Mouse (Mus musculus): ENCODE results near the gene Tacc2. TPM values are rescaled to one million over a fixed set of nuclear protein-coding genes. Genes with fewer than 3 reads are reported as not detected.

The Tacc2 gene
- polyA plus RNA-seq, 1 experiment from 2014 or later = 23.9 TPM

DNA sequence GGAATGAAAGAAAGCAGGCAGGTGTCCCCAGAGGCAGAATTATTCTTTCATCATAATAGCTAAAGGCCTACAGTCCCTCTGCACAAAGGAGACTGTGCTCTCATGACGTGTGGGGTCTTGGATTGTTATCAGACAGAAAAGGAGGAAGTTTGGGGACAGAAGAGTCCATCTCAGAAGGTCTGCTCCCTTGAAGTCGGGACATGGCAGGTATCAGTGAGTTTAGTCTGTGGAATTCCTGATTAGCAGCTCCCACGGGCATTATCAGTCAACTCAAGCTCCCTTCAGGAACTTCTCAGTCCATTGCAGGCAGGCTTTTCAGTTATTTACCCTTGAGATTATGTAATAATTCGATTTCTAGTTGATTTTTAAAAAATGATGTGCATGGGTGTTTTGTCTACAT, 13.4 kb upstream of the Tacc2 start:
- 61% methylated on average over 4 of the region's 4 CpGs for WGBS
- Histone ChIP-seq H3K27me3 (ENCODE audit: control insufficient read depth, insufficient read depth, low read length) (no peaks in the 10 kb centered on the region), H3K27ac (ENCODE audit: low read length) (no peak overlapping the region), H3K4me3 (replicated peaks; ENCODE audit: low read length) (no peak overlapping the region), H3K36me3 (ENCODE audit: control insufficient read depth, insufficient read depth, low read length) (no peaks in the 10 kb centered on the region), H3K4me1 (ENCODE audit: control insufficient read depth, insufficient read depth, low read length) (peaks cover 2% of the 10 kb centered on the region; the same call in 1 of the 2 replicates), H3K4me2 (ENCODE audit: low read depth, low read length) (no peak overlapping the region), H3K9me3 (replicated peaks; ENCODE audit: control insufficient read depth, low read length) (no peaks in the 10 kb centered on the region), H3K9ac (ENCODE audit: low read length) (no peak overlapping the region)
- ATAC-seq (ENCODE audit: insufficient read depth, low FRiP score) = no peak

DNA sequence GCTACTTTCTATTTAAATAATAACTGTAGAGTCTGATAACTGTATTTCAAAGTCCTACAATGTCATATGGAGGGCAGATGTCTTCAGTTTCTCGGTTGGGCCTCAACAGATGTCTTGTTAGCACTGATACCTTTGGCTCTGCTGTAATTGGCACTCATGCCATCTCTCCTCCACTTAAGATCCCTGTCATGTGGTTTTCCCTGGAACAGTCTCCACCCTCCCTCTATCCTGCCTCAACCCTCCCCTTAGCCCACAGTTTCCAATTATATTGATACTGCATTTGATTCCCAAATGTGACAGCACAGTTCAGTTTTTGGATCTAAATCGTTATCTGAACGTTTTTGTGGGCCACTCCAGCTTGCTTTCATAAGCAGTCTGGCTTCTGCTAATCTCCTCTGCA, 12.6 kb upstream of the Tacc2 start:
- Histone ChIP-seq H3K27me3 (ENCODE audit: control insufficient read depth, insufficient read depth, low read length) (no peaks in the 10 kb centered on the region), H3K4me3 (replicated peaks; ENCODE audit: low read length) (no peak overlapping the region), H3K4me2 (ENCODE audit: low read depth, low read length) (no peak overlapping the region), H3K4me1 (ENCODE audit: control insufficient read depth, insufficient read depth, low read length) (peaks cover 5% of the 10 kb centered on the region; the same call in 1 of the 2 replicates), H3K27ac (ENCODE audit: low read length) (no peak overlapping the region), H3K36me3 (ENCODE audit: control insufficient read depth, insufficient read depth, low read length) (no peaks in the 10 kb centered on the region), H3K9me3 (replicated peaks; ENCODE audit: control insufficient read depth, low read length) (no peaks in the 10 kb centered on the region), H3K9ac (ENCODE audit: low read length) (no peak overlapping the region)
- no peak for ATAC-seq (ENCODE audit: insufficient read depth, low FRiP score)
- 78% methylated on average over 3 of the region's 3 CpGs for WGBS

- peak overlapping the region; percentile 47 for H3K27ac ChIP-seq (ENCODE audit: low read length)
- no peak for ATAC-seq (ENCODE audit: insufficient read depth, low FRiP score)
- WGBS = 36% methylated on average over 9 of the region's 9 CpGs
- peaks cover 5% of the 10 kb centered on the region; the same call in 1 of the 2 replicates for H3K4me1 ChIP-seq (ENCODE audit: control insufficient read depth, insufficient read depth, low read length)
- H3K9me3 ChIP-seq (replicated peaks; ENCODE audit: control insufficient read depth, low read length) = no peaks in the 10 kb centered on the region
- H3K4me3 ChIP-seq (replicated peaks; ENCODE audit: low read length) = no peak overlapping the region
- no peak overlapping the region for H3K9ac ChIP-seq (ENCODE audit: low read length)
- H3K36me3 ChIP-seq (ENCODE audit: control insufficient read depth, insufficient read depth, low read length) = no peaks in the 10 kb centered on the region
- H3K27me3 ChIP-seq (ENCODE audit: control insufficient read depth, insufficient read depth, low read length) = no peaks in the 10 kb centered on the region
- H3K4me2 ChIP-seq (ENCODE audit: low read depth, low read length) = no peak overlapping the region
These were observed 8.3 kb upstream of the Tacc2 start for GRCm38 (mm10) chr7:130568783-130569436.

DNA sequence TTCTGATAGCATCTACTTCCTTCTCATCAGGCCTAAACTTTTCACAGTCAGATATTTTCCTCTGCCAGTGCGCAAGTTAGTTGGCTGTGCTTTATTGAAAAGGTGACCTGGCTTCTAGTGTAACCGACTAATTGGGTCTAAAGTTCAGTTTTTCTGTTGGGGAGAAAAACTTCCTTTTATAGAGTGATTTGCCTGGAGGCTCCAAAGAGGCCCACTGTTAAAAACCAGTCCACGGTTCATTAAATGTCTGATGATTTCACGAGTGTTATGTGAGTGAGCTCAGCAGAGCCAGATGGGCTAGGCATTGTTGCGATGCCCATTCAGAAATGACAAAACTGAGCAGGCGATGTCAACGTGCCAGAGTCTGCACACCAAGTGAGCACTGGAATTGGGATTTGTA, 6.8 kb upstream of the Tacc2 start:
- Histone ChIP-seq H3K9ac (ENCODE audit: low read length) (no peak overlapping the region), H3K9me3 (replicated peaks; ENCODE audit: control insufficient read depth, low read length) (no peaks in the 10 kb centered on the region), H3K27ac (ENCODE audit: low read length) (no peak overlapping the region), H3K4me3 (replicated peaks; ENCODE audit: low read length) (no peak overlapping the region), H3K36me3 (ENCODE audit: control insufficient read depth, insufficient read depth, low read length) (no peaks in the 10 kb centered on the region), H3K27me3 (ENCODE audit: control insufficient read depth, insufficient read depth, low read length) (no peaks in the 10 kb centered on the region), H3K4me1 (ENCODE audit: control insufficient read depth, insufficient read depth, low read length) (peaks cover 5% of the 10 kb centered on the region; the same call in 1 of the 2 replicates), H3K4me2 (ENCODE audit: low read depth, low read length) (no peak overlapping the region)
- 77% methylated on average over 7 of the region's 7 CpGs for WGBS
- no peak for ATAC-seq (ENCODE audit: insufficient read depth, low FRiP score)

- WGBS = 79% methylated on average over 8 of the region's 11 CpGs
- Histone ChIP-seq H3K36me3 (ENCODE audit: control insufficient read depth, insufficient read depth, low read length) (no peaks in the 10 kb centered on the region), H3K9me3 (replicated peaks; ENCODE audit: control insufficient read depth, low read length) (no peaks in the 10 kb centered on the region), H3K27ac (ENCODE audit: low read length) (no peak within 1 kb of the TSS; the same call in 1 of the 2 replicates), H3K4me2 (ENCODE audit: low read depth, low read length) (no peak within 1 kb of the TSS), H3K4me1 (ENCODE audit: control insufficient read depth, insufficient read depth, low read length) (peaks cover 13% of the 10 kb centered on the region; the same call in 1 of the 2 replicates), H3K9ac (ENCODE audit: low read length) (no peak within 1 kb of the TSS), H3K4me3 (replicated peaks; ENCODE audit: low read length) (no peak within 1 kb of the TSS), H3K27me3 (ENCODE audit: control insufficient read depth, insufficient read depth, low read length) (no peaks in the 10 kb centered on the region)
- no peak for ATAC-seq (ENCODE audit: insufficient read depth, low FRiP score)
These were observed 4.4 kb upstream of the Tacc2 start, which contains the start of gene Nsmce4a for GRCm38 (mm10) chr7:130572821-130573220. TSS of gene Nsmce4a (minus strand) at chr7:130573118.

- 95% methylated on average over 10 of the region's 10 CpGs for WGBS
- no peaks in the 10 kb centered on the region for H3K27me3 ChIP-seq (ENCODE audit: control insufficient read depth, insufficient read depth, low read length)
- no peak overlapping the region for H3K4me2 ChIP-seq (ENCODE audit: low read depth, low read length)
- no peak overlapping the region for H3K9ac ChIP-seq (ENCODE audit: low read length)
- no peaks in the 10 kb centered on the region for H3K9me3 ChIP-seq (replicated peaks; ENCODE audit: control insufficient read depth, low read length)
- no peak for ATAC-seq (ENCODE audit: insufficient read depth, low FRiP score)
- H3K4me1 ChIP-seq (ENCODE audit: control insufficient read depth, insufficient read depth, low read length) = peaks cover 16% of the 10 kb centered on the region; the same call in 1 of the 2 replicates
- H3K4me3 ChIP-seq (replicated peaks; ENCODE audit: low read length) = no peak overlapping the region
- no peaks in the 10 kb centered on the region for H3K36me3 ChIP-seq (ENCODE audit: control insufficient read depth, insufficient read depth, low read length)
- peak overlapping the region; percentile 72; the same call in 1 of the 2 replicates for H3K27ac ChIP-seq (ENCODE audit: low read length)
These were observed 3.5 kb upstream of the Tacc2 start for GRCm38 (mm10) chr7:130573746-130574145.

- no peak overlapping the region; the same call in 1 of the 2 replicates for H3K9ac ChIP-seq (ENCODE audit: low read length)
- peak overlapping the region; percentile 22 for H3K4me2 ChIP-seq (ENCODE audit: low read depth, low read length)
- no peaks in the 10 kb centered on the region for H3K36me3 ChIP-seq (ENCODE audit: control insufficient read depth, insufficient read depth, low read length)
- 0 out of 2 replicates have a peak overlapping the region, but pooled peaks have one; percentile 1 for H3K4me3 ChIP-seq (replicated peaks; ENCODE audit: low read length)
- no peaks in the 10 kb centered on the region for H3K9me3 ChIP-seq (replicated peaks; ENCODE audit: control insufficient read depth, low read length)
- H3K4me1 ChIP-seq (ENCODE audit: control insufficient read depth, insufficient read depth, low read length) = peaks cover 12% of the 10 kb centered on the region; the same call in 1 of the 2 replicates
- WGBS = 39% methylated on average over 13 of the region's 13 CpGs
- H3K27ac ChIP-seq (ENCODE audit: low read length) = peak overlapping the region; percentile 72
- peak; percentile 82 for ATAC-seq (ENCODE audit: insufficient read depth, low FRiP score)
- H3K27me3 ChIP-seq (ENCODE audit: control insufficient read depth, insufficient read depth, low read length) = no peaks in the 10 kb centered on the region
These were observed 2.8 kb upstream of the Tacc2 start for GRCm38 (mm10) chr7:130574211-130574991.

- ATAC-seq (ENCODE audit: insufficient read depth, low FRiP score) = peak; percentile 14; the same call in 1 of the 2 replicates
- Histone ChIP-seq H3K4me1 (ENCODE audit: control insufficient read depth, insufficient read depth, low read length) (peaks cover 12% of the 10 kb centered on the region; the same call in 1 of the 2 replicates), H3K4me3 (replicated peaks; ENCODE audit: low read length) (peak overlapping the region; percentile 35), H3K27ac (ENCODE audit: low read length) (peak overlapping the region; percentile 51), H3K9me3 (replicated peaks; ENCODE audit: control insufficient read depth, low read length) (no peaks in the 10 kb centered on the region), H3K27me3 (ENCODE audit: control insufficient read depth, insufficient read depth, low read length) (no peaks in the 10 kb centered on the region), H3K4me2 (ENCODE audit: low read depth, low read length) (peak overlapping the region; percentile 50), H3K36me3 (ENCODE audit: control insufficient read depth, insufficient read depth, low read length) (no peaks in the 10 kb centered on the region), H3K9ac (ENCODE audit: low read length) (peak overlapping the region; percentile 53)
- 13% methylated on average over 10 of the region's 10 CpGs for WGBS
These were observed 257 bp upstream of the Tacc2 start for GRCm38 (mm10) chr7:130576981-130577380.

DNA sequence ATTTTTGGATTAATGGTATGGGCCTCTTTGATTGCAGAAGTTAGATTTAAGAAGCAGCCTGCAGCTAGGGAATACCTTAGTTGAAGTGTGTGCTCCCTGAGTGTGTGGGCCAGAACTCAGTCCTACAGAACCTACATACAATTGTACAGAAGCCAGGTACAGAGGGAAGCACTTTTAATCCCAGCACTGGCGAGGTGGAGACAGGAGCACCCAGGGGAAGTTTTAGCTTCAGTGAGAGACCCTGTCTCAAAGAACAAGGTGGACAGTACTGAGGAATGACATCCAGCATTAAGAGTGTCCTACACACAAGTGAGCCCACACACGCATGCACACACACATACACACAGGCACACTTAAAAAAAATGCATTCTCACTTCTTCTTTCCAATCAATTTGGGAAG, 828 bp downstream of the Tacc2 start:
- Histone ChIP-seq H3K9me3 (replicated peaks; ENCODE audit: control insufficient read depth, low read length) (no peaks in the 10 kb centered on the region), H3K27ac (ENCODE audit: low read length) (peak overlapping the region; percentile 21; the same call in 1 of the 2 replicates), H3K4me3 (replicated peaks; ENCODE audit: low read length) (no peak overlapping the region), H3K4me2 (ENCODE audit: low read depth, low read length) (no peak overlapping the region), H3K4me1 (ENCODE audit: control insufficient read depth, insufficient read depth, low read length) (peaks cover 12% of the 10 kb centered on the region; the same call in 1 of the 2 replicates), H3K9ac (ENCODE audit: low read length) (peak overlapping the region; percentile 29; the same call in 1 of the 2 replicates), H3K36me3 (ENCODE audit: control insufficient read depth, insufficient read depth, low read length) (no peaks in the 10 kb centered on the region), H3K27me3 (ENCODE audit: control insufficient read depth, insufficient read depth, low read length) (no peaks in the 10 kb centered on the region)
- ATAC-seq (ENCODE audit: insufficient read depth, low FRiP score) = no peak
- 81% methylated on average over 2 of the region's 2 CpGs for WGBS

All from stomach, embryonic 16.5 days (tissue).